Mouse (Mus musculus): ENCODE results near the gene Sos1. TPM values are rescaled to one million over a fixed set of nuclear protein-coding genes. Genes with fewer than 3 reads are reported as not detected.

Sos1 gene
- polyA plus RNA-seq, 1 experiment from 2014 or later: 11.0 TPM

GRCm38 (mm10) chr17:80498600-80499268 is 18.5 kb upstream of the Sos1 start:
- no peak overlapping the region for H3K27ac ChIP-seq (ENCODE audit: low read depth, low read length)
- H3K27me3 ChIP-seq (ENCODE audit: control insufficient read depth, insufficient read depth, low read length): no peaks in the 10 kb centered on the region
- ATAC-seq (replicated peaks; ENCODE audit: low FRiP score): no peak
- H3K4me3 ChIP-seq (ENCODE audit: low read depth, low read length): no peak overlapping the region
- no peaks in the 10 kb centered on the region for H3K4me1 ChIP-seq (replicated peaks; ENCODE audit: control insufficient read depth, insufficient read depth, low read length)
- H3K9ac ChIP-seq (ENCODE audit: low read length): no peak overlapping the region
- H3K4me2 ChIP-seq (ENCODE audit: low read depth, low read length, severe bottlenecking): no peak overlapping the region
- no peak for DNase-seq (ENCODE audit: low spot score)
- 68% methylated on average over 11 of the region's 11 CpGs for WGBS
- no peaks in the 10 kb centered on the region for H3K36me3 ChIP-seq (ENCODE audit: control insufficient read depth, insufficient read depth, low read length)
- no peaks in the 10 kb centered on the region for H3K9me3 ChIP-seq (ENCODE audit: control insufficient read depth, low read length)

GRCm38 (mm10) chr17:80497183-80497601 is 16.9 kb upstream of the Sos1 start:
- Histone ChIP-seq H3K9me3 (ENCODE audit: control insufficient read depth, low read length) (no peaks in the 10 kb centered on the region), H3K4me3 (ENCODE audit: low read depth, low read length) (no peak overlapping the region), H3K27me3 (ENCODE audit: control insufficient read depth, insufficient read depth, low read length) (no peaks in the 10 kb centered on the region), H3K9ac (ENCODE audit: low read length) (no peak overlapping the region), H3K27ac (ENCODE audit: low read depth, low read length) (no peak overlapping the region), H3K36me3 (ENCODE audit: control insufficient read depth, insufficient read depth, low read length) (no peaks in the 10 kb centered on the region), H3K4me1 (replicated peaks; ENCODE audit: control insufficient read depth, insufficient read depth, low read length) (no peaks in the 10 kb centered on the region), H3K4me2 (ENCODE audit: low read depth, low read length, severe bottlenecking) (no peak overlapping the region)
- WGBS: 33% methylated on average over 9 of the region's 9 CpGs
- DNase-seq (ENCODE audit: low spot score) (no peak), ATAC-seq (replicated peaks; ENCODE audit: low FRiP score) (peak; percentile 76)

GRCm38 (mm10) chr17:80496607-80497170 is 16.4 kb upstream of the Sos1 start:
- Histone ChIP-seq H3K4me3 (ENCODE audit: low read depth, low read length) (no peak overlapping the region), H3K27ac (ENCODE audit: low read depth, low read length) (no peak overlapping the region), H3K9me3 (ENCODE audit: control insufficient read depth, low read length) (no peaks in the 10 kb centered on the region), H3K4me2 (ENCODE audit: low read depth, low read length, severe bottlenecking) (no peak overlapping the region), H3K27me3 (ENCODE audit: control insufficient read depth, insufficient read depth, low read length) (no peaks in the 10 kb centered on the region), H3K9ac (ENCODE audit: low read length) (no peak overlapping the region), H3K36me3 (ENCODE audit: control insufficient read depth, insufficient read depth, low read length) (no peaks in the 10 kb centered on the region), H3K4me1 (replicated peaks; ENCODE audit: control insufficient read depth, insufficient read depth, low read length) (no peaks in the 10 kb centered on the region)
- ATAC-seq (replicated peaks; ENCODE audit: low FRiP score): no peak
- WGBS: 88% methylated on average over 8 of the region's 8 CpGs
- no peak for DNase-seq (ENCODE audit: low spot score)

GRCm38 (mm10) chr17:80496185-80496584 is 15.9 kb upstream of the Sos1 start:
- no peaks in the 10 kb centered on the region for H3K27me3 ChIP-seq (ENCODE audit: control insufficient read depth, insufficient read depth, low read length)
- WGBS: 80% methylated on average over 6 of the region's 6 CpGs
- no peak overlapping the region for H3K4me3 ChIP-seq (ENCODE audit: low read depth, low read length)
- ATAC-seq (replicated peaks; ENCODE audit: low FRiP score) (no peak), DNase-seq (ENCODE audit: low spot score) (no peak)
- no peak overlapping the region for H3K27ac ChIP-seq (ENCODE audit: low read depth, low read length)
- no peak overlapping the region for H3K4me2 ChIP-seq (ENCODE audit: low read depth, low read length, severe bottlenecking)
- H3K36me3 ChIP-seq (ENCODE audit: control insufficient read depth, insufficient read depth, low read length): no peaks in the 10 kb centered on the region
- no peaks in the 10 kb centered on the region for H3K9me3 ChIP-seq (ENCODE audit: control insufficient read depth, low read length)
- no peaks in the 10 kb centered on the region for H3K4me1 ChIP-seq (replicated peaks; ENCODE audit: control insufficient read depth, insufficient read depth, low read length)
- H3K9ac ChIP-seq (ENCODE audit: low read length): no peak overlapping the region

GRCm38 (mm10) chr17:80493891-80494290 is 13.6 kb upstream of the Sos1 start:
- no peak overlapping the region for H3K9ac ChIP-seq (ENCODE audit: low read length)
- no peak overlapping the region for H3K27ac ChIP-seq (ENCODE audit: low read depth, low read length)
- no peaks in the 10 kb centered on the region for H3K9me3 ChIP-seq (ENCODE audit: control insufficient read depth, low read length)
- no peak overlapping the region for H3K4me2 ChIP-seq (ENCODE audit: low read depth, low read length, severe bottlenecking)
- no peaks in the 10 kb centered on the region for H3K36me3 ChIP-seq (ENCODE audit: control insufficient read depth, insufficient read depth, low read length)
- H3K4me1 ChIP-seq (replicated peaks; ENCODE audit: control insufficient read depth, insufficient read depth, low read length): no peaks in the 10 kb centered on the region
- no peaks in the 10 kb centered on the region for H3K27me3 ChIP-seq (ENCODE audit: control insufficient read depth, insufficient read depth, low read length)
- 77% methylated on average over 1 of the region's 1 CpGs for WGBS
- ATAC-seq (replicated peaks; ENCODE audit: low FRiP score): no peak
- DNase-seq (ENCODE audit: low spot score): no peak
- no peak overlapping the region for H3K4me3 ChIP-seq (ENCODE audit: low read depth, low read length)

GRCm38 (mm10) chr17:80492811-80493210 is 12.6 kb upstream of the Sos1 start:
- Histone ChIP-seq H3K9me3 (ENCODE audit: control insufficient read depth, low read length) (no peaks in the 10 kb centered on the region), H3K4me2 (ENCODE audit: low read depth, low read length, severe bottlenecking) (no peak overlapping the region), H3K36me3 (ENCODE audit: control insufficient read depth, insufficient read depth, low read length) (no peaks in the 10 kb centered on the region), H3K4me1 (replicated peaks; ENCODE audit: control insufficient read depth, insufficient read depth, low read length) (no peaks in the 10 kb centered on the region), H3K4me3 (ENCODE audit: low read depth, low read length) (no peak overlapping the region), H3K27me3 (ENCODE audit: control insufficient read depth, insufficient read depth, low read length) (no peaks in the 10 kb centered on the region), H3K27ac (ENCODE audit: low read depth, low read length) (no peak overlapping the region), H3K9ac (ENCODE audit: low read length) (no peak overlapping the region)
- WGBS: 95% methylated on average over 4 of the region's 4 CpGs
- no peak for DNase-seq (ENCODE audit: low spot score)
- ATAC-seq (replicated peaks; ENCODE audit: low FRiP score): no peak

GRCm38 (mm10) chr17:80492274-80492673 is 12.0 kb upstream of the Sos1 start:
- no peak for ATAC-seq (replicated peaks; ENCODE audit: low FRiP score)
- 94% methylated on average over 4 of the region's 4 CpGs for WGBS
- Histone ChIP-seq H3K36me3 (ENCODE audit: control insufficient read depth, insufficient read depth, low read length) (no peaks in the 10 kb centered on the region), H3K9me3 (ENCODE audit: control insufficient read depth, low read length) (no peaks in the 10 kb centered on the region), H3K27ac (ENCODE audit: low read depth, low read length) (no peak overlapping the region), H3K9ac (ENCODE audit: low read length) (no peak overlapping the region), H3K27me3 (ENCODE audit: control insufficient read depth, insufficient read depth, low read length) (no peaks in the 10 kb centered on the region), H3K4me3 (ENCODE audit: low read depth, low read length) (no peak overlapping the region), H3K4me2 (ENCODE audit: low read depth, low read length, severe bottlenecking) (no peak overlapping the region), H3K4me1 (replicated peaks; ENCODE audit: control insufficient read depth, insufficient read depth, low read length) (no peaks in the 10 kb centered on the region)
- no peak for DNase-seq (ENCODE audit: low spot score)

- 70% methylated on average over 5 of the region's 5 CpGs for WGBS
- no peaks in the 10 kb centered on the region for H3K4me1 ChIP-seq (replicated peaks; ENCODE audit: control insufficient read depth, insufficient read depth, low read length)
- no peaks in the 10 kb centered on the region for H3K9me3 ChIP-seq (ENCODE audit: control insufficient read depth, low read length)
- no peaks in the 10 kb centered on the region for H3K36me3 ChIP-seq (ENCODE audit: control insufficient read depth, insufficient read depth, low read length)
- DNase-seq (ENCODE audit: low spot score): no peak
- H3K4me2 ChIP-seq (ENCODE audit: low read depth, low read length, severe bottlenecking): no peak overlapping the region
- no peaks in the 10 kb centered on the region for H3K27me3 ChIP-seq (ENCODE audit: control insufficient read depth, insufficient read depth, low read length)
- H3K4me3 ChIP-seq (ENCODE audit: low read depth, low read length): no peak overlapping the region
- no peak overlapping the region for H3K9ac ChIP-seq (ENCODE audit: low read length)
- no peak overlapping the region for H3K27ac ChIP-seq (ENCODE audit: low read depth, low read length)
- no peak for ATAC-seq (replicated peaks; ENCODE audit: low FRiP score)
Measured at GRCm38 (mm10) chr17:80490166-80490565, 9.9 kb upstream of the Sos1 start.

- no peaks in the 10 kb centered on the region for H3K9me3 ChIP-seq (ENCODE audit: control insufficient read depth, low read length)
- no peaks in the 10 kb centered on the region for H3K27me3 ChIP-seq (ENCODE audit: control insufficient read depth, insufficient read depth, low read length)
- no peak overlapping the region for H3K4me3 ChIP-seq (ENCODE audit: low read depth, low read length)
- no peaks in the 10 kb centered on the region for H3K4me1 ChIP-seq (replicated peaks; ENCODE audit: control insufficient read depth, insufficient read depth, low read length)
- no peak overlapping the region for H3K27ac ChIP-seq (ENCODE audit: low read depth, low read length)
- ATAC-seq (replicated peaks; ENCODE audit: low FRiP score): no peak
- WGBS: 79% methylated on average over 3 of the region's 3 CpGs
- no peak overlapping the region for H3K9ac ChIP-seq (ENCODE audit: low read length)
- H3K36me3 ChIP-seq (ENCODE audit: control insufficient read depth, insufficient read depth, low read length): no peaks in the 10 kb centered on the region
- H3K4me2 ChIP-seq (ENCODE audit: low read depth, low read length, severe bottlenecking): no peak overlapping the region
- no peak for DNase-seq (ENCODE audit: low spot score)
Measured at GRCm38 (mm10) chr17:80488918-80489317, 8.7 kb upstream of the Sos1 start.
